Mouse (Mus musculus) erythroblast, adult 5-6 weeks (primary cell): ENCODE data around the gene Hspb7. TPM values are rescaled to one million over a fixed set of nuclear protein-coding genes. Genes with fewer than 3 reads are reported as not detected.

Experiments
- ATAC-seq: replicated peaks from 2 replicates; pipeline ENCODE4 v1.8.0; 2016; ENCODE audit warnings: moderate number of reproducible peaks, mild to moderate bottlenecking, moderate TSS enrichment, inconsistent platforms; ENCODE audit not compliant: poor library complexity, low FRiP score, severe bottlenecking
- total RNA-seq, 2 experiments: library from RNA; stranded (forward) in 1 of 2; stranded (reverse) in 1 of 2; fragments of 150-400 nt in 1 of 2; fragments of 200-764, 138-1000 nt in 1 of 2; gene quantifications; 2 replicates each; pipeline versions ENCODE4 v1.2.3 to v1.2.4; 2015 to 2017; ENCODE audit warnings: low replicate concordance in 2 of 2

The Hspb7 gene
- total RNA-seq, 2 experiments from 2014 or later, result not detected

- ATAC-seq, result no peak
Observed at GRCm38 (mm10) chr4:141415924-141416323, 4.7 kb upstream of the Hspb7 start, which contains the start of gene Clcnkb. Clcnkb (minus strand) TSS chr4:141416014.

GRCm38 (mm10) chr4:141419398-141420191, 984 bp upstream of the Hspb7 start:
- ATAC-seq, result no peak

GRCm38 (mm10) chr4:141420886-141421285, 307 bp downstream of the Hspb7 start:
- no peak for ATAC-seq

- no peak for ATAC-seq
Observed at GRCm38 (mm10) chr4:141421423-141421822, 844 bp downstream of the Hspb7 start.

DNA sequence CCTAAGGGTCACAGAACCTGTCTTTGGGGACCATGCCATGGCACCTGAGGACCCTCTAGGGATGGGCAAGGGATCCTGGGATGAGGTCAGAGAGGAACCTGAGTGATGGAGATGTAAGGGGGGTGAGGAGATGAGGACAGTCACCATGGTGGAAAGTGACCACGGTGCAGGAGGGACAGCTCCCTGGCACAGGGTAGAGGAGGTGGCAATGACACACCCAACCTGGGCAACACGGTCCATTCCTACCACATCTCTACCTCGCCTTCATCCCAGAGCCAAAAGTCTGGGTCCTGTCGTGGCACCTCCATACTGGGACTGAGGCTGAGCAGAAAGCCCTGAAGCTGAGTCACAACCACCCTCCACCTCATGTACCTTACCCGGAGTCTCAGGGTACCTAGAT, 2.3 kb downstream of the Hspb7 start:
- ATAC-seq, result no peak

DNA sequence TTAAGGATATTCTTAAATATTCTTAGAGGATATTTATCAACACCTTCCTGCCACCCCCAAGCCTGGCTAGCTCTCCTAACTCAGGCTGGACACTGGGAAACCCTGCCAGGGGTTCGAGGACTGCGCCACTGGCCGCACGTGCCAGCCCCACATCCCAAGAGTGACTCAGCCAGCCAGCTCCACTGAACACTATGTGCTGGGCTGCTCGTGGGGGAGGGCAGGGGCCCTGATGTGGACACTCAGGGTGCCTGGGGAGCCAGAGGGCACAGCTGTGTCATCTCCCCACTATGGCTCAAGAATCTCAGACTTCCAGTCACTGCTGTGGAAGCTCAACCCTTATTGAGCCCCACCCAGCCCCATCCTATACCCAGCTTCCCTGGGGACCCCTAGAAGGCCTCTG, 2.7 kb downstream of the Hspb7 start:
- no peak for ATAC-seq

DNA sequence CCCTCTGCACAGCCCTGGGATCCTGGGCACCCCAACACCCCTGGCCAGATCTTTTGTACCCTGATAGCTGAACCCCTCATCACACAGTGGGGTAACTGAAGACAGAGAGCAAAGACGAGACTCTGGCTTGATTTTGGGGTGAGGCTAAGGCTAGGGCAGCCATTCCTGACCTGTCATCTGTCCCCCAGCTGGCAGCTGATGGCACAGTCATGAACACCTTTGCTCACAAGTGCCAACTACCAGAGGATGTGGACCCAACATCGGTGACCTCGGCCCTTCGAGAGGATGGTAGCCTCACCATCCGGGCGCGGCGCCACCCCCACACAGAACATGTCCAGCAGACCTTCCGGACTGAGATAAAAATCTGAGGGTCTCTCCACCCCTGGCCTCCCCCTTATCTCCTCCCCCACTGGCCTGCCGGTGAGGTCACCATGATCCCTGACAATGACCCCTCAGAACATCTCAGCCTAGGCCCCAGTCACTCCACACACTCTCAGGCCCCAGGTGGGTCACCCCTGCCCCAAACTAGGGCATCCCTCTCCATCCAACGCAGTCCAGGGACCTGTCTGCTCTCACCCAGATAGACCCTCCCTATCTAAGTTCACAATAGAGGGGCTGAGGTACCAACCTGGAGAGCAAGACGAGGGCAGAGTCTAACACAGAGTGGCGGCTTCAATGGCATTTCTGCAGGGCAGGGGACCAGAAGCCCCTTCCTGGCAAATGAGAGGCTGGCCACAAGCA, 3.3 kb downstream of the Hspb7 start:
- no peak for ATAC-seq

DNA sequence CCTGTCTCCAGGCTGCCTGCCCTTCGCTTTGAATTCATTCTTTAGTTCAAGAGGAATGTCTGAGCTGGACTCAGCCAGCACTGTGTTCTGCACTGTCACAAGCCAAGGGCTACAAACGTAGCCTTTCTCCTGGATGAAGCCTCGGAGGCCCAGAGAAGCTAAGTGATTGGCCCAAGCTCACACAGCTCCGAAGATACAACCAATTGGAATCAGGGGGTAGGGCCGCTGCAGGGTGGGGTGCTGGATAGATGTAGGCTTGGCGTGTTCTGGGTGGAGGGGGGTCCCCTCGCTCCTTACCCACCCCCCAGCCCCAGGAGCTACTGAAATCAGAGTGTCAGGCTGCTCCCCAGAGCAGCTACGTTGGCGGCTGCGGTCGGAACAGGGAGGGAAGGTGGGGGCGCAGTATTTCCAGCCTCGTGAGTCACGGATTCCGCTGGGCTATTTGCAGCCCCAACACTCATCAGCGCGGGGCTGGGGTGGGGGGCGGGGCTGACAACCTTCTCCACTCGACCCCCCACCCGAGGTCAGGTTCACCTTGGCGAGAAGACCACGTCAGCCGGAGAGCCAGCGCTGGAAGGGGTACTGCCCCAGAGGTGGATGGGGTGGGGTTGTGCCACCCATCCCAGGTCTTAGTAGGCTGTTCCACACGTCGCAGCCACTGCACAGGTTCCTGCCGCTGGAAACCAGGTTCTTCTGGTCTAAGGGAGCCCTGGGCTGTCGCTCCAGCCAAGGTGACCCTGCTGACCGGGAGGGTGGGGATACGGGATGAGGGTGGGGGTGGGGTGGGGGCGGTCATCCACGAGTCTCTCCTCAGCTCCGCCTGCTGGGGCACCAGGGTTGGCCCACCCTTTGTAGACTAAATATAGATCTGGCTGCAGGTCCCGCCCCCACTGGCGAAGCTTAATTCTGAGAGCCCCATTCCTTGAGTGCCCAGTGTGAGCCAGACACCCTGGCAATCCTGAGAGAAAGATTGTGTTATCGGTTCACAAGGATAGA, 5.2 kb downstream of the Hspb7 start:
- ATAC-seq, result no peak

DNA sequence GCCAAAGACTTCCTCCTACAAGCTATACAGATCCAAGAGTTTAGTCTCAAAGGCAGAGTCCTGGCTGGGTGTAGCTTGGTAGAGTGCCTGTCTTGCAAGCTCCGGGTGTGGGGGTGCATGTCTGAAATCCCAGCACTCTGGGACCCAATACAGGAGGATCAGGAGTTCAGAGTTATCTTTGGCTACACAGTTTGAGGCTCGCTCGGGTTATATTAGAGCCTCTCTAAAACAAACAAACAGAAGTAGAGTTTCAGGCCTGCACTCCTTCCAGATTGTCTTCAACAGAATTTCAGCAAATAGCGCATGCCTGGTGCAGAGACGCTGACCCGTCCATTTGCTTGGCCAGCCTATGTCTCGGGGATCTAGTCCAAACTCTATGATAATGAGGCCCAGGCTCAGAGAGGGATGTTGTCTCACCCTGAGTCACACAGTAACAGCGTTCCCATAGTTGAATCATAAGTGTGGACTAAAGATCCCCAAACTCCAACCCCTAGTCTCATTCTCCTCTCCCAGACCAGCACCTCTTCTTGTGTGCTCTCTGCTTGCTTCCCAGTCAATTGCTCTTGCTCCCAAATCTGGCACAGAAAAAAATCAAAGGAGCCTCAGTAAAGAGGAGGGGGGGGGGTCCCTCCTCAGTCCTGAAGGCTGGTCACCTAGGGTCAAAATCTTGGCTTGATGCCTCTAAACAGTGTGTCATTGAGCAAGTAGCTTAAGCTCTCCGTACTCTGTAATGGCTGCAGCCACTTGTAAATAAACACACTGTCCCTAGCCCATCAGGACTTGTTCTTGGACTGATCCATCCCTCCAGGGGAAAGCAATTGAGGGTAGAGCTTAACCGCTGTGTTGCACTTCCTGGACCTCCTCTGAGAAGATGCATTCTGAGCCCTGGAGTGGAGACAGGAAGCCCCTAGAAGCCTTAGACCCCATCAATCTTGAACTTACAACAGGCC, 6.5 kb downstream of the Hspb7 start:
- ATAC-seq, result no peak

GRCm38 (mm10) chr4:141427921-141428320, 7.3 kb downstream of the Hspb7 start:
- no peak for ATAC-seq

- no peak for ATAC-seq
Observed at GRCm38 (mm10) chr4:141429381-141429780, 8.8 kb downstream of the Hspb7 start.

- ATAC-seq, result no peak
Observed at GRCm38 (mm10) chr4:141429847-141430246, 9.3 kb downstream of the Hspb7 start.

DNA sequence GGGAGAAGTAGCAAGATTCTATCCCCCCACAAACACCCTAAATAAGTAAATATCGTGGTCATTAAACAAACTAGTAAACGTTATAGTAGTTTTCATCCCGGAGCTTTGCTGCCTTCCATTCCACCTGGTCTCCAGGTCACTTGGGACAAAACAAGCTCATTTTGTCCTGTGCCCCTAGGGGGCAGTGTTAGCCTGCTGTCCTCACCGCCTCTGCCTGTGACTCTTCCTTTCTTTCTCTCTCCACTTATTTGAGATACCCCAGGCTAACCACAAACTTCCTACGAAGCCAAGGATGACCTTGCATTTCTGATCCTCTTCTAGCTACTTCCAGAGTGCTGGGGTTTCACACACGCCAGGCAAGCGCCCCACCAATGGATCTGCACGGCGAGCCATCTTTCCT, 10.4 kb downstream of the Hspb7 start:
- peak; percentile 76 for ATAC-seq

- ATAC-seq, result no peak
Observed at GRCm38 (mm10) chr4:141432666-141433065, 12.1 kb downstream of the Hspb7 start.

- ATAC-seq, result no peak
Observed at GRCm38 (mm10) chr4:141433191-141433590, 12.6 kb downstream of the Hspb7 start.

GRCm38 (mm10) chr4:141435974-141436373, 15.4 kb downstream of the Hspb7 start, which contains the start of gene Srarp:
Srarp (minus strand) TSS chr4:141436105.
- ATAC-seq, result no peak

GRCm38 (mm10) chr4:141439083-141439803, 18.7 kb downstream of the Hspb7 start:
- ATAC-seq, result no peak

DNA sequence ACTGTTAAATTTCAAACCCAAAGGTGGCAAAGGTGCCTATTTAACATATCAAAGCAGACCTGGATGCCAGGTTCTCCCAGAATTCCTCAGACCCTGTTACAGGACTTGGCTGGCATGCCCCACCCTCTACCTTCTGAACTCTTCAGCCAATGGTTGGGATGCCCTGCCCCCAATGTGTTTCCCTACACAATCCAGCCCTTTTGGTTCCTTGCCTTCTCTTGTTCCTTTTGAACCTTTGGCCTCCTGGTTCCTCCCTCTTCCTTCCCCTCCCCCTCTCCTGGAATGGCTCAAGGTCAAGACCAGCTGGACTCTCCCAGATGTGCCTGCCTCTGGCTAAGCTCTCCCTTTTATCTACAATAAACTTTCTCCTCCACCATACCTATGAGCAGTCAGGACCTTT, 20.3 kb downstream of the Hspb7 start:
- ATAC-seq, result no peak
